Mouse (Mus musculus): ENCODE measurements around the gene 5830473C10Rik. TPM values are rescaled to one million over a fixed set of nuclear protein-coding genes. Genes with fewer than 3 reads are reported as not detected.

5830473C10Rik gene
- under 1 TPM in 1 of 3 experiments, not detected in 2; 0.30 TPM for polyA plus RNA-seq (2017; shearing (Covaris generic))

GRCm38 (mm10) chr5:90560743-90561142, at the start of gene 5830473C10Rik:
Gene 5830473C10Rik, plus strand, starts transcription at chr5:90561107.
- ATAC-seq = no peak

GRCm38 (mm10) chr5:90512288-90512955, 48.5 kb upstream of the 5830473C10Rik start:
- no peak for ATAC-seq

GRCm38 (mm10) chr5:90515561-90515960, 45.3 kb upstream of the 5830473C10Rik start:
- no peak for ATAC-seq

- ATAC-seq = no peak
These were observed 42.4 kb upstream of the 5830473C10Rik start, which contains the start of gene Afm for GRCm38 (mm10) chr5:90518356-90519100. Gene Afm, plus strand, starts transcription at chr5:90518932.

GRCm38 (mm10) chr5:90551191-90551590, 9.7 kb upstream of the 5830473C10Rik start:
- no peak for ATAC-seq

GRCm38 (mm10) chr5:90556052-90556451, 4.9 kb upstream of the 5830473C10Rik start:
- no peak for ATAC-seq

GRCm38 (mm10) chr5:90561721-90562275, 891 bp downstream of the 5830473C10Rik start:
- no peak for ATAC-seq

- ATAC-seq = no peak
These were observed 2.0 kb downstream of the 5830473C10Rik start for GRCm38 (mm10) chr5:90562880-90563279.

- ATAC-seq = no peak
These were observed 3.3 kb downstream of the 5830473C10Rik start for GRCm38 (mm10) chr5:90564161-90564560.

- ATAC-seq = no peak
These were observed 4.3 kb downstream of the 5830473C10Rik start for GRCm38 (mm10) chr5:90565205-90565604.

GRCm38 (mm10) chr5:90567788-90568187, 6.9 kb downstream of the 5830473C10Rik start:
- no peak for ATAC-seq

GRCm38 (mm10) chr5:90568338-90568737, 7.4 kb downstream of the 5830473C10Rik start:
- ATAC-seq = no peak

GRCm38 (mm10) chr5:90571216-90571615, 10.3 kb downstream of the 5830473C10Rik start:
- no peak for ATAC-seq

- ATAC-seq = no peak
These were observed 16.8 kb downstream of the 5830473C10Rik start for GRCm38 (mm10) chr5:90577751-90578150.

GRCm38 (mm10) chr5:90579556-90579955, 18.6 kb downstream of the 5830473C10Rik start:
- no peak for ATAC-seq

GRCm38 (mm10) chr5:90582179-90582578, 21.3 kb downstream of the 5830473C10Rik start:
- no peak for ATAC-seq

- ATAC-seq = no peak
These were observed 23.9 kb downstream of the 5830473C10Rik start for GRCm38 (mm10) chr5:90584799-90585198.

- no peak for ATAC-seq
These were observed 25.6 kb downstream of the 5830473C10Rik start for GRCm38 (mm10) chr5:90586511-90586910.

- ATAC-seq = no peak
These were observed 27.2 kb downstream of the 5830473C10Rik start for GRCm38 (mm10) chr5:90588104-90588503.

- peak; percentile 83 for ATAC-seq
These were observed 28.0 kb downstream of the 5830473C10Rik start for GRCm38 (mm10) chr5:90588708-90589595.

GRCm38 (mm10) chr5:90590676-90591075, 29.8 kb downstream of the 5830473C10Rik start:
- no peak for ATAC-seq

- ATAC-seq = no peak
These were observed 31.0 kb downstream of the 5830473C10Rik start for GRCm38 (mm10) chr5:90591936-90592335.
